ENCODE assay signal across 8 mouse cellular contexts in genomic region chr2:92374514-92374913, GRCm38 (mm10). TPM values are rescaled to one million over a fixed set of nuclear protein-coding genes. Genes with fewer than 3 reads are reported as not detected.
DNase-seq lines count a peak whose midpoint lies in the region; ATAC-seq and TF ChIP-seq lines count a peak whose summit lies in the region.

Gene Pex16, plus strand, starts transcription at chr2:92374676.
Gene Large2, minus strand, starts transcription at chr2:92374869.

- peak; percentile 53 to 58 for DNase-seq in left cerebral cortex, adult 18-20 months (ENCODE audit: low spot score in 2 of 2)
- no peak for DNase-seq in left cerebral cortex, adult 8-10 months (ENCODE audit: low spot score in 2 of 2)
- peak; percentile 11 for DNase-seq in c-Kit-negative CD71-positive TER-119-positive erythroid progenitor cells, embryonic 14.5 days (ENCODE audit: low read depth, low spot score)
- DNase-seq in kidney, adult 9 months: peak; percentile 69
- no peak for DNase-seq in lung, adult 2 months
- peak; percentile 52 to 63 for DNase-seq in right cerebral cortex, adult 2 months (ENCODE audit: low spot score in 2 of 2)
- no peak for DNase-seq in gastrocnemius, postnatal 4 days (ENCODE audit: low spot score in 2 of 2)

- peaks cover 3% of the 10 kb centered on the region; the same call in 1 of the 2 replicates for H3K36me3 ChIP-seq in forebrain, embryonic 16.5 days (ENCODE audit: control insufficient read depth, insufficient read depth)

- ATAC-seq in forebrain, embryonic 16.5 days: peak; percentile 37

- H3K4me2 ChIP-seq in forebrain, embryonic 16.5 days (ENCODE audit: low read length): peak within 1 kb of the TSS; percentile 93

- H3K4me3 ChIP-seq in forebrain, embryonic 16.5 days (replicated peaks; ENCODE audit: low read length): peak within 1 kb of the TSS; percentile 71
- H3K4me3 ChIP-seq in lung, adult 2 months (replicated peaks; ENCODE audit: extremely low read depth, low read depth, low read length): peak within 1 kb of the TSS; percentile 70

- H3K4me1 ChIP-seq in forebrain, embryonic 16.5 days (replicated peaks; ENCODE audit: control insufficient read depth, insufficient read depth, low read length): peaks cover 44% of the 10 kb centered on the region
- peaks cover 12% of the 10 kb centered on the region for H3K4me1 ChIP-seq in lung, adult 2 months (ENCODE audit: control insufficient read depth, insufficient read depth, low read length)

- TF ChIP-seq POLR2A in lung, adult 2 months (IDR thresholded peaks at IDR 0.05; ENCODE audit: borderline replicate concordance, extremely low read depth, low read depth, low read length): no peak

- WGBS in forebrain, embryonic 16.5 days: 4% methylated on average over 16 of the region's 16 CpGs
- WGBS in lung, adult 2 months: 2% methylated on average over 16 of the region's 16 CpGs

- no peak for TF ChIP-seq CTCF in lung, adult 2 months (IDR thresholded peaks at IDR 0.05; ENCODE audit: insufficient read depth, low read length)

- H3K27ac ChIP-seq in forebrain, embryonic 16.5 days (ENCODE audit: low read length): peak within 1 kb of the TSS; percentile 88

- H3K9ac ChIP-seq in forebrain, embryonic 16.5 days (replicated peaks; ENCODE audit: low read depth, low read length): peak within 1 kb of the TSS; percentile 74

- no peaks in the 10 kb centered on the region for H3K9me3 ChIP-seq in forebrain, embryonic 16.5 days (ENCODE audit: control insufficient read depth, low read length)

- peaks cover 15% of the 10 kb centered on the region for H3K27me3 ChIP-seq in forebrain, embryonic 16.5 days (replicated peaks; ENCODE audit: control insufficient read depth, insufficient read depth, low read length)

RNA-seq across cellular contexts. Expression of gene Pex16, which starts in this region (rescaled TPM):
- total RNA-seq in left cerebral cortex, adult 18-20 months (2021): 10 to 100 TPM; 27.3 to 29.1 TPM
- total RNA-seq in left cerebral cortex, adult 8-10 months (2022): 10 to 100 TPM; 31.7 to 33.7 (median 32.7) TPM
- 38.3 and 42.0 TPM in 2 replicates for polyA plus RNA-seq in forebrain, embryonic 16.5 days (2015; fragmentation: Nextera tagmentation; extraction: Ambion mirVana)
- polyA plus RNA-seq in lung, adult 2 months (2012; rRNA removed): 42.8 and 47.4 TPM in 2 replicates
- 10 to 100 TPM; 23.0 to 23.1 TPM for total RNA-seq in gastrocnemius, postnatal 4 days (2021)

RNA-seq across cellular contexts. Expression of gene Large2, which starts in this region (rescaled TPM):
- 1 to 10 TPM in 1 of 2 experiments, not detected in 1; 1.0 TPM for total RNA-seq in left cerebral cortex, adult 18-20 months (2021)
- 1 to 10 TPM in 2 of 4 experiments, under 1 TPM in 2; 0.50 to 1.5 (median 0.85) TPM for total RNA-seq in left cerebral cortex, adult 8-10 months (2022)
- 1.4 and 2.4 TPM in 2 replicates for polyA plus RNA-seq in forebrain, embryonic 16.5 days (2015; fragmentation: Nextera tagmentation; extraction: Ambion mirVana)
- 15.9 and 18.5 TPM in 2 replicates for polyA plus RNA-seq in lung, adult 2 months (2012; rRNA removed)
- total RNA-seq in gastrocnemius, postnatal 4 days (2021): under 1 TPM in 1 of 2 experiments, not detected in 1; 0.47 TPM

Comparison
In these comparisons a context has a peak if more than half of its experiments do, and no peak if none do; other contexts are left out.
1. DNase-seq: peak in left cerebral cortex, adult 18-20 months (2 of 2), c-Kit-negative CD71-positive TER-119-positive erythroid progenitor cells, embryonic 14.5 days (single experiment), kidney, adult 9 months (single experiment) and right cerebral cortex, adult 2 months (2 of 2); none in left cerebral cortex, adult 8-10 months (0 of 2), lung, adult 2 months (single experiment) and gastrocnemius, postnatal 4 days (0 of 2).